Mouse (Mus musculus) CH12.LX (cell line): Measurements from ENCODE around the gene Slc43a2. TPM values are rescaled to one million over a fixed set of nuclear protein-coding genes. Genes with fewer than 3 reads are reported as not detected.
A peak's percentile ranks its signal among the peaks of the same experiment; 100 is the strongest.

Experiments used
- DNase-seq: peaks from one replicate; pipeline ENCODE4 v3.0.0-alpha.2; 2013; ENCODE audit errors: extremely low read depth
- H3K27ac ChIP-seq: 2 replicates; pipeline ENCODE4 v1.5.1; 2012; ENCODE audit warnings: low read depth, mild to moderate bottlenecking, control low read depth, moderate library complexity; ENCODE audit not compliant: insufficient read depth
- H3K27me3 ChIP-seq: replicated peaks from 2 replicates; pipeline ENCODE3; 2012; ENCODE audit warnings: inconsistent platforms
- H3K36me3 ChIP-seq, 2 experiments: replicated peaks in 1 of 2; 2 replicates each; pipeline versions ENCODE3 to v1.6.1; 2012; ENCODE audit warnings: inconsistent platforms in 1 of 2, low read length in 1 of 2, mild to moderate bottlenecking in 1 of 2, mixed read lengths in 1 of 2, moderate library complexity in 1 of 2; ENCODE audit not compliant: control insufficient read depth in 1 of 2, insufficient read depth in 1 of 2
- H3K4me1 ChIP-seq, 2 experiments: 2 replicates each; pipeline ENCODE4 v1.6.1; 2012; ENCODE audit warnings: inconsistent platforms in 1 of 2, moderate library complexity in 1 of 2; ENCODE audit not compliant: insufficient read depth in 2 of 2, control insufficient read depth in 1 of 2
- H3K4me2 ChIP-seq: 2 replicates; pipeline ENCODE4 v1.6.1; 2012; ENCODE audit warnings: low read depth, mild to moderate bottlenecking, control low read depth; ENCODE audit not compliant: poor library complexity, insufficient read depth, severe bottlenecking
- H3K4me3 ChIP-seq, 3 experiments: fragments of 150-350 bp in 1 of 3; sonication (generic) in 1 of 3; replicated peaks in 1 of 3; 2 replicates each; pipeline versions ENCODE3 to v1.5.1; 2011 to 2012; ENCODE audit warnings: low read depth in 2 of 3, low read length in 2 of 3, mild to moderate bottlenecking in 2 of 3, moderate library complexity in 2 of 3, control low read depth in 1 of 3, improper control_type of control experiment in 1 of 3, inconsistent platforms in 1 of 3, mixed read lengths in 1 of 3; ENCODE audit not compliant: poor library complexity in 1 of 3
- H3K79me2 ChIP-seq: replicated peaks from 2 replicates; pipeline ENCODE4 v1.6.1; 2012; ENCODE audit warnings: mild to moderate bottlenecking, moderate library complexity; ENCODE audit not compliant: control insufficient read depth, poor library complexity, insufficient read depth, severe bottlenecking; ENCODE audit errors: extremely low read depth
- H3K9ac ChIP-seq: 2 replicates; pipeline ENCODE4 v1.6.1; 2012; ENCODE audit warnings: low read depth, mild to moderate bottlenecking, control low read depth, moderate library complexity; ENCODE audit not compliant: insufficient read depth
- H3K9me3 ChIP-seq: replicated peaks from 2 replicates; pipeline ENCODE3; 2012; ENCODE audit warnings: low read length, inconsistent platforms, mixed read lengths
- BHLHE40 ChIP-seq: IDR thresholded peaks from 2 replicates; pipeline ENCODE4 v1.6.1; 2011; ENCODE audit warnings: mild to moderate bottlenecking, low read depth, low read length, improper control_type of control experiment
- E2F4 ChIP-seq: IDR thresholded peaks from 2 replicates; pipeline ENCODE4 v1.6.1; 2011; ENCODE audit warnings: low read depth, low read length, improper control_type of control experiment; ENCODE audit not compliant: insufficient replicate concordance
- EP300 ChIP-seq: IDR thresholded peaks from 2 replicates; pipeline ENCODE4 v1.6.1; 2011; ENCODE audit warnings: low read length, improper control_type of control experiment
- ETS1 ChIP-seq: conservative IDR thresholded peaks from 2 replicates; pipeline ENCODE4 v1.6.1; 2012; ENCODE audit warnings: low read depth, mild to moderate bottlenecking, inconsistent platforms, low read length, improper control_type of control experiment, moderate library complexity
- GABPA ChIP-seq: IDR thresholded peaks from 2 replicates; pipeline ENCODE4 v1.6.1; 2012; ENCODE audit warnings: low read depth, low read length, improper control_type of control experiment, inconsistent platforms; ENCODE audit not compliant: insufficient replicate concordance
- HCFC1 ChIP-seq: IDR thresholded peaks from 2 replicates; pipeline ENCODE4 v1.6.1; 2012; ENCODE audit warnings: low read depth, mild to moderate bottlenecking, inconsistent platforms, low read length, improper control_type of control experiment
- JUN ChIP-seq: IDR thresholded peaks from 2 replicates; pipeline ENCODE4 v1.6.1; 2011; ENCODE audit warnings: low read depth, mild to moderate bottlenecking, low read length, improper control_type of control experiment, moderate library complexity; ENCODE audit not compliant: insufficient read depth
- MAX ChIP-seq: IDR thresholded peaks from 2 replicates; pipeline ENCODE4 v1.6.1; 2011; ENCODE audit warnings: low read length, improper control_type of control experiment
- MAZ ChIP-seq: IDR thresholded peaks from 2 replicates; pipeline ENCODE4 v1.6.1; 2012; ENCODE audit warnings: low read depth, mild to moderate bottlenecking, inconsistent platforms, low read length, improper control_type of control experiment, moderate library complexity
- MXI1 ChIP-seq: IDR thresholded peaks from 2 replicates; pipeline ENCODE4 v1.6.1; 2011; ENCODE audit warnings: mild to moderate bottlenecking, low read depth, low read length, improper control_type of control experiment
- MYC ChIP-seq: IDR thresholded peaks from 2 replicates; pipeline ENCODE4 v1.6.1; 2011; ENCODE audit warnings: low read depth, mild to moderate bottlenecking, improper control_type of control experiment, low read length
- PAX5 ChIP-seq: IDR thresholded peaks from 2 replicates; pipeline ENCODE4 v1.6.1; 2012; ENCODE audit warnings: low read length, inconsistent platforms, mixed read lengths
- POLR2AphosphoS2 ChIP-seq: IDR thresholded peaks from 2 replicates; pipeline ENCODE4 v1.6.1; 2011; ENCODE audit warnings: low read depth, low read length, improper control_type of control experiment
- RCOR1 ChIP-seq: conservative IDR thresholded peaks from 2 replicates; pipeline ENCODE4 v1.6.1; 2012; ENCODE audit warnings: low read depth, mild to moderate bottlenecking, inconsistent platforms, low read length, improper control_type of control experiment
- SIN3A ChIP-seq: IDR thresholded peaks from 2 replicates; pipeline ENCODE4 v1.6.1; 2012; ENCODE audit warnings: low read length, improper control_type of control experiment, inconsistent platforms
- SMC3 ChIP-seq: IDR thresholded peaks from 2 replicates; pipeline ENCODE4 v1.6.1; 2011; ENCODE audit warnings: low read depth, low read length, improper control_type of control experiment
- TCF12 ChIP-seq: IDR thresholded peaks from 2 replicates; pipeline ENCODE4 v1.6.1; 2014; ENCODE audit warnings: low read depth, mild to moderate bottlenecking, inconsistent platforms, low read length, improper control_type of control experiment
- USF2 ChIP-seq: conservative IDR thresholded peaks from 2 replicates; pipeline ENCODE4 v1.6.1; 2011; ENCODE audit warnings: low read depth, low read length, improper control_type of control experiment
- ZC3H11A ChIP-seq: IDR thresholded peaks from 2 replicates; pipeline ENCODE4 v1.6.1; 2012; ENCODE audit warnings: low read depth, mild to moderate bottlenecking, inconsistent platforms, low read length, improper control_type of control experiment
- ZKSCAN1 ChIP-seq: IDR thresholded peaks from 2 replicates; pipeline ENCODE4 v1.6.1; 2012; ENCODE audit warnings: low read depth, inconsistent platforms, low read length, improper control_type of control experiment, borderline replicate concordance
- ZNF384 ChIP-seq: IDR thresholded peaks from 2 replicates; pipeline ENCODE4 v1.6.1; 2012; ENCODE audit warnings: low read depth, low read length, improper control_type of control experiment, inconsistent platforms
- dilution Hi-C: fragments of 300-500 bp; cut with MboI; formaldehyde crosslinking; loops from 2 replicates; pipeline ENCODE4 v1.14.3; 2020; ENCODE audit warnings: low sequenced_read_pairs; ENCODE audit not compliant: extremely low pct_unique_long_range_greater_than_20kb, extremely low pct_ligation_motif_present
- in situ Hi-C: fragments of 300-500 bp; cut with MboI; formaldehyde crosslinking; loops from 3 replicates; pipeline ENCODE4 v1.14.3; 2019; ENCODE audit warnings: low sequenced_read_pairs, low pct_ligation_motif_present, low pct_unique_long_range_greater_than_20kb, mixed read lengths
- polyA plus RNA-seq: library from polyadenylated mRNA; unstranded; fragments of >175 nt; gene quantifications from 2 replicates; pipeline ENCODE4 v1.2.1, GENCODE M21; 2012; ENCODE audit warnings: low read depth; ENCODE audit not compliant: insufficient read length
- total RNA-seq, 2 experiments: library from RNA; depleted of rRNA; stranded (reverse); fragments of 300-350 nt in 1 of 2; fragments of >200 nt in 1 of 2; gene quantifications; 2 replicates each; pipeline ENCODE4 v1.2.3; 2012 to 2014

Gene Slc43a2
- total and polyA plus RNA-seq, 3 experiments, result 5.0 to 8.9 (median 8.8) TPM

DNA sequence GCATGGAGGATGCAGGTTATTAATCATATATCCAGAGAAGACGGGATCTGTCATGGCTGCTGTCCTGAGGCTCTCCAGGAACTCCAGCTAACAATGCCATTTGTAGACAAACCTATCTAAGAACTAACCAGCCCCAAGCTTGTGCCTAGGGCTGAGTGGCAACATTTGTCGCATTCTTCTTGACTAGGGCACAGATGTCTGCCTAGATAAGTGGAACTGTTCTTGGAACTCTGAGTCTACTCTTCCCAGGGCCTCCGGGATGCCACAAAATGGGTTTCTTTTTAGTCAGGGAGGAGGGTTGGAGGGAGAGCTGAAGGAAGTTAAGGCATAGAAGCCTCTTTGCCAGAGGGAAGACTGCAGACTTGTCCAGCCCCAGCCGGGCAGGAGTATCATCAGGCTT, 14.6 kb downstream of the Slc43a2 start:
- in situ Hi-C loops, result no loop called here
- Histone ChIP-seq H3K4me2 (no peak overlapping the region), H3K9ac (no peak overlapping the region), H3K79me2 (no peaks in the 10 kb centered on the region), H3K4me3 (no peak overlapping the region), H3K27me3 (no peaks in the 10 kb centered on the region), H3K4me1 (peaks cover 13 to 35% of the 10 kb centered on the region in 2 experiments), H3K27ac (no peak overlapping the region), H3K9me3 (no peaks in the 10 kb centered on the region), H3K36me3 (peaks cover 0 to 59% of the 10 kb centered on the region in 2 experiments)
- TF ChIP-seq SIN3A (no peak), BHLHE40 (no peak), MAZ (no peak), MXI1 (no peak), POLR2AphosphoS2 (no peak), SMC3 (no peak), EP300 (no peak), MYC (no peak), HCFC1 (no peak), GABPA (no peak)
- no peak for DNase-seq
- dilution Hi-C loops, result no loop called here

GRCm38 (mm10) chr11:75549658-75550111, 18.2 kb downstream of the Slc43a2 start:
- Histone ChIP-seq H3K36me3 (peaks cover 0 to 40% of the 10 kb centered on the region in 2 experiments), H3K4me1 (peaks cover 27 to 55% of the 10 kb centered on the region in 2 experiments), H3K27me3 (no peaks in the 10 kb centered on the region), H3K79me2 (no peaks in the 10 kb centered on the region), H3K4me2 (no peak overlapping the region), H3K9ac (no peak overlapping the region), H3K27ac (no peak overlapping the region), H3K9me3 (no peaks in the 10 kb centered on the region), H3K4me3 (no peak overlapping the region)
- no peak for TF ChIP-seq ZC3H11A
- TF ChIP-seq ZKSCAN1, result no peak
- TF ChIP-seq PAX5, result no peak
- 0 out of 2 replicates have a peak, but pooled peaks have one; percentile 17 for TF ChIP-seq ETS1
- no peak for TF ChIP-seq JUN
- no peak for TF ChIP-seq MAX
- TF ChIP-seq RCOR1, result no peak
- peak; percentile 87 for TF ChIP-seq BHLHE40
- no peak for TF ChIP-seq E2F4
- no peak for TF ChIP-seq ZNF384
- TF ChIP-seq USF2, result no peak
- TF ChIP-seq SIN3A, result no peak
- no peak for TF ChIP-seq EP300
- no peak for TF ChIP-seq TCF12
- no peak for DNase-seq
- in situ Hi-C loops (no loop called here), dilution Hi-C loops (no loop called here)
